Comparison of ENCODE assay signal across 9 mouse cellular contexts in the genomic region with DNA sequence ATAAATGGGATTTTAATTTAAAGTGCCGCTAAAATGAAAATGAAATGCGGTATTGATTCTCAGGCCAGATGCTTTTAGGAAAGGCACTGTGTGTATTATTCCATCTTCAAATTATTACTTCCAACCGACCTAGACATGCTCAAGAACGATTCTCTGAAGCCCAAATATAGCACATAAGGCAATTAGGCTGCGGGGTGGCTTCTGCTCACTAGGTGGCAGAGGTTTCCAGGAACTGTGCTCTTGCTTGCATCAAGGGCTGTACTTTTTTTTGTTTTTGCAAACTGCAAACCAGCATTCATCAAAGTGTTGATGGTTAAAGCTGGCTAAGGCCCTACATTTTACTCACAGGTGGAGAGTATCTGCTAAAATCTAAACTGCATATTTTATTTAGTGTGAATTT.
DNase-seq lines count a peak whose midpoint lies in the region; ATAC-seq and TF ChIP-seq lines count a peak whose summit lies in the region.
"Had no signal": no experiment of that assay in that cellular context is flagged by ENCODE, and none has a peak within 500 bp of the region (broad histone marks: within the 10 kb centered on the region; RNA-seq: fewer than 3 reads in every experiment).

No protein-coding gene starts in this region.

- H3K9ac ChIP-seq in forebrain, postnatal 0 days, result no peak overlapping the region

- no peaks in the 10 kb centered on the region for H3K4me1 ChIP-seq in forebrain, postnatal 0 days (ENCODE audit: insufficient read depth)

- peak; percentile 61 for TF ChIP-seq CTCF in forebrain, postnatal 0 days (IDR thresholded peaks at IDR 0.05; ENCODE audit: low read depth)

- H3K27me3 ChIP-seq in forebrain, postnatal 0 days (ENCODE audit: insufficient read depth, low read length), result no peaks in the 10 kb centered on the region

- DNase-seq in kidney, postnatal 10 days, result peak; percentile 17
- no peak for DNase-seq in kidney, postnatal 14 days
- peak; percentile 6 for DNase-seq in thymus, postnatal 0 days (ENCODE audit: low spot score)
- DNase-seq in thymus, postnatal 25 days, result no peak
- DNase-seq in forebrain, postnatal 0 days, result peak; percentile 56
- DNase-seq in spleen, postnatal 4 days (ENCODE audit: low spot score in 2 of 2), result no peak
- no peak for DNase-seq in ovary, postnatal 36 days (ENCODE audit: low spot score)
- DNase-seq: cerebellum, adult 11 months had no signal

- peak; percentile 59 for ATAC-seq in forebrain, postnatal 0 days

- H3K4me2 ChIP-seq in forebrain, postnatal 0 days (ENCODE audit: low read depth), result no peak overlapping the region

- H3K4me3 ChIP-seq in forebrain, postnatal 0 days (ENCODE audit: low read depth, low read length), result no peak overlapping the region

- H3K36me3 ChIP-seq in forebrain, postnatal 0 days (ENCODE audit: insufficient read depth), result no peaks in the 10 kb centered on the region

- H3K9me3 ChIP-seq in forebrain, postnatal 0 days (ENCODE audit: low read length), result no peaks in the 10 kb centered on the region

- no peak overlapping the region for H3K27ac ChIP-seq in forebrain, postnatal 0 days (ENCODE audit: low read depth, low read length)
- H3K27ac ChIP-seq: macrophage had no signal

- 51% methylated on average over 5 of the region's 5 CpGs for WGBS in forebrain, postnatal 0 days

Comparison
In these comparisons a context has a peak if more than half of its experiments do, and no peak if none do; other contexts are left out.
1. DNase-seq: peak in kidney, postnatal 10 days (single experiment), thymus, postnatal 0 days (single experiment) and forebrain, postnatal 0 days (single experiment); none in kidney, postnatal 14 days (single experiment), thymus, postnatal 25 days (single experiment), spleen, postnatal 4 days (0 of 2) and ovary, postnatal 36 days (single experiment).